Comparison of ENCODE assay signal across 9 mouse cellular contexts in the genomic region with DNA sequence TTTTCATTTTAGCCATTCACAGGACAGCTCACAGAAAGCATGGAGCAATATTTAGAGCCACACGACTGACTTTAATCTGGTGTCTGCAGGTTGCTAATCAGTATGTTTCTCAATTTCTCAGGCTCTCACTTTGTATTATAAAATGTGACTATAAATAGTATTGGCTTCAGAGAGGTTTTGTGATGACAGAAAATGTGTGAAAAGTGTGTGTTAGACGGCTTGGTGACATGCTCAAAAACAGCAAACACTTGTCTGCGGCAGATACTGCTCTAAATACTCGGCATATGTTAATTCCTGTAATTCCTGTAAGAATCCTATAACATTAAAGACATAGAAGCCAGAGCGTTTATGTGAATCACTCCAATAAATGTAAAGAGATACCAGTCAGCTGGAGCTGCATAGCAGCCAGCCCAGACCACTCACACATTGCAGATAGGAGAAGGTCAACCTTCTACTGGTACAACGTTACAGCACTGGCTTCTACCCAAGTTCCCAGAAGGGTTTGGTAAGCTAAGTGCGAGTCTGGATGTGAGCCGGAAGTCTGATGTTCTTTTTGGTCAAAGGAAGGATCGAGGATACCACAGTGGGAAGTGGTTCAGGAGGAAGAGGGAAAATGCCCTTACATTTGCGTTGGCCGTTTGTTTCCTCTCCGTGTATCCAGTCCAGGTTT. TPM values are rescaled to one million over a fixed set of nuclear protein-coding genes. Genes with fewer than 3 reads are reported as not detected.
DNase-seq lines count a peak whose midpoint lies in the region; ATAC-seq and TF ChIP-seq lines count a peak whose summit lies in the region.
"Had no signal": no experiment of that assay in that cellular context is flagged by ENCODE, and none has a peak within 500 bp of the region (broad histone marks: within the 10 kb centered on the region; RNA-seq: fewer than 3 reads in every experiment).

No protein-coding gene starts in this region.

- TF ChIP-seq POLR2A in bone marrow macrophage, adult 2 months (IDR thresholded peaks at IDR 0.05; ENCODE audit: borderline replicate concordance, low read depth, low read length), result no peak

- H3K27me3 ChIP-seq in heart, embryonic 14.5 days (ENCODE audit: control insufficient read depth, insufficient read depth, low read length), result no peaks in the 10 kb centered on the region
- no peaks in the 10 kb centered on the region for H3K27me3 ChIP-seq in limb, embryonic 13.5 days

- peak overlapping the region; percentile 58 for H3K4me3 ChIP-seq in bone marrow macrophage, adult 2 months (ENCODE audit: insufficient read depth, low read length)
- H3K4me3 ChIP-seq in heart, embryonic 14.5 days (ENCODE audit: control insufficient read depth in 1 of 2, insufficient read depth in 1 of 2, low read depth in 1 of 2, low read length in 2 of 2), result 0 out of 4 replicates have a peak overlapping the region, but pooled peaks of 1 of the 2 experiments have one; percentile 52
- no peak overlapping the region for H3K4me3 ChIP-seq in limb, embryonic 13.5 days

- TF ChIP-seq CTCF in bone marrow macrophage, adult 2 months (IDR thresholded peaks at IDR 0.05; ENCODE audit: low read depth, low read length), result no peak

- no peaks in the 10 kb centered on the region for H3K9me3 ChIP-seq in heart, embryonic 14.5 days (ENCODE audit: control insufficient read depth, low read length)
- no peaks in the 10 kb centered on the region for H3K9me3 ChIP-seq in limb, embryonic 13.5 days
- H3K9me3 ChIP-seq: G1E had no signal

- H3K4me2 ChIP-seq in heart, embryonic 14.5 days (ENCODE audit: low read length), result peak overlapping the region; percentile 69
- H3K4me2 ChIP-seq in limb, embryonic 13.5 days (replicated peaks), result peak overlapping the region; percentile 61; the same call in 1 of the 2 replicates

- H3K36me3 ChIP-seq in heart, embryonic 14.5 days (ENCODE audit: control insufficient read depth, insufficient read depth, low read length), result peaks cover 7% of the 10 kb centered on the region
- peaks cover 8% of the 10 kb centered on the region; the same call in 1 of the 2 replicates for H3K36me3 ChIP-seq in limb, embryonic 13.5 days
- H3K36me3 ChIP-seq: G1E had no signal

- WGBS in heart, embryonic 14.5 days, result 26% methylated on average over 12 of the region's 12 CpGs
- 67% methylated on average over 12 of the region's 12 CpGs for WGBS in limb, embryonic 13.5 days

- H3K27ac ChIP-seq in bone marrow macrophage, adult 2 months (ENCODE audit: insufficient read depth, low read depth, low read length), result peak overlapping the region; percentile 81
- peak overlapping the region; percentile 68 to 86 for H3K27ac ChIP-seq in heart, embryonic 14.5 days (replicated peaks in 1 of 2; ENCODE audit: control insufficient read depth in 1 of 2, insufficient read depth in 1 of 2, low read depth in 2 of 2, low read length in 2 of 2)
- H3K27ac ChIP-seq in limb, embryonic 13.5 days, result no peak overlapping the region

- ATAC-seq in heart, embryonic 14.5 days (ENCODE audit: insufficient number of reproducible peaks, insufficient read depth, low FRiP score, low read depth), result peak; percentile 41; the same call in 1 of the 2 replicates
- ATAC-seq in limb, embryonic 13.5 days (ENCODE audit: low FRiP score, low read depth), result no peak

- peak overlapping the region; percentile 80; the same call in 1 of the 2 replicates for H3K9ac ChIP-seq in heart, embryonic 14.5 days (ENCODE audit: low read length)
- no peak overlapping the region for H3K9ac ChIP-seq in limb, embryonic 13.5 days

- peak; percentile 18 for DNase-seq in kidney, postnatal 14 days
- DNase-seq in kidney, adult 11 months, result no peak
- no peak for DNase-seq in cerebellum, adult 9-10 months
- no peak for DNase-seq in natural killer cell, adult 2 months (ENCODE audit: low spot score in 2 of 2)
- no peak for DNase-seq in thymus, postnatal 25 days

- peaks cover 18% of the 10 kb centered on the region for H3K4me1 ChIP-seq in bone marrow macrophage, adult 2 months (ENCODE audit: control insufficient read depth, insufficient read depth, low read length)
- H3K4me1 ChIP-seq in heart, embryonic 14.5 days (ENCODE audit: control insufficient read depth in 2 of 2, insufficient read depth in 2 of 2, low read length in 2 of 2), result peaks cover 23 to 36% of the 10 kb centered on the region in 2 experiments
- H3K4me1 ChIP-seq in limb, embryonic 13.5 days, result peaks cover 34% of the 10 kb centered on the region

RNA-seq across cellular contexts. Expression of a gene that starts 1.2 kb away (rescaled TPM):
- 103 and 119 TPM in 2 replicates for polyA plus RNA-seq in bone marrow macrophage, adult 2 months (2012; ENCODE audit: insufficient read depth, insufficient read length, missing spikeins)
- 24.3 and 26.7 TPM in 2 replicates for polyA plus RNA-seq in heart, embryonic 14.5 days (2014; fragmentation: Nextera tagmentation; extraction: Ambion mirVana)
- polyA plus RNA-seq in limb, embryonic 13.5 days (2015; fragmentation: Nextera tagmentation; extraction: Ambion mirVana), result 12.3 and 12.4 TPM in 2 replicates

RNA-seq across cellular contexts. Expression of a gene that starts 7.8 kb away (rescaled TPM):
- polyA plus RNA-seq in bone marrow macrophage, adult 2 months (2012; ENCODE audit: insufficient read depth, insufficient read length, missing spikeins), result 0.23 and 0.35 TPM in 2 replicates
- 1.8 and 2.2 TPM in 2 replicates for polyA plus RNA-seq in heart, embryonic 14.5 days (2014; fragmentation: Nextera tagmentation; extraction: Ambion mirVana)
- polyA plus RNA-seq in limb, embryonic 13.5 days (2015; fragmentation: Nextera tagmentation; extraction: Ambion mirVana), result 22.6 and 23.7 TPM in 2 replicates
- polyA plus RNA-seq: G1E had no signal
